Mouse (Mus musculus) stomach, postnatal 0 days (tissue): ENCODE data around the gene Cux2. TPM values are rescaled to one million over a fixed set of nuclear protein-coding genes. Genes with fewer than 3 reads are reported as not detected.

Experiments
- ATAC-seq: fragments of 200-750 bp; cut with Nextera tagmentation; 2 replicates; pipeline ENCODE4 v1.8.0; 2017; ENCODE audit not compliant: low FRiP score, low TSS enrichment
- DNase-seq: peaks from one replicate; pipeline ENCODE4 v3.0.0-alpha.2; 2016; ENCODE audit warnings: low spot score
- H3K27ac ChIP-seq: fragments of 300-500 bp; sonication (generic); replicated peaks from 2 replicates; pipeline ENCODE4 v1.5.1; 2014; ENCODE audit warnings: mild to moderate bottlenecking, control low read depth
- H3K27me3 ChIP-seq: fragments of 300-500 bp; sonication (generic); 2 replicates; pipeline ENCODE4 v1.6.1; 2014; ENCODE audit warnings: low read length; ENCODE audit not compliant: control insufficient read depth, insufficient read depth
- H3K36me3 ChIP-seq: fragments of 300-500 bp; sonication (generic); 2 replicates; pipeline ENCODE4 v1.6.1; 2014; ENCODE audit warnings: low read length, mixed read lengths; ENCODE audit not compliant: control insufficient read depth, insufficient read depth
- H3K4me1 ChIP-seq: fragments of 300-500 bp; sonication (generic); replicated peaks from 2 replicates; pipeline ENCODE4 v1.6.1; 2014; ENCODE audit warnings: antibody characterized with exemption; ENCODE audit not compliant: control insufficient read depth, insufficient read depth
- H3K4me2 ChIP-seq: fragments of 300-500 bp; sonication (generic); replicated peaks from 2 replicates; pipeline ENCODE4 v1.6.1; 2014; ENCODE audit warnings: low read depth, mild to moderate bottlenecking, control low read depth, moderate library complexity
- H3K4me3 ChIP-seq: fragments of 300-500 bp; sonication (generic); 2 replicates; pipeline ENCODE4 v1.5.1; 2014; ENCODE audit warnings: low read depth, low read length, control low read depth
- H3K9ac ChIP-seq: fragments of 300-500 bp; sonication (generic); 2 replicates; pipeline ENCODE4 v1.6.1; 2014; ENCODE audit warnings: mild to moderate bottlenecking, low read length, control low read depth, mixed read lengths
- H3K9me3 ChIP-seq: fragments of 300-500 bp; sonication (generic); 2 replicates; pipeline ENCODE4 v1.6.1; 2016; ENCODE audit warnings: low read length; ENCODE audit not compliant: control insufficient read depth
- CTCF ChIP-seq: IDR thresholded peaks from 2 replicates; pipeline ENCODE4 v1.5.1; 2016; ENCODE audit warnings: antibody characterized with exemption, low read depth, mild to moderate bottlenecking, moderate library complexity
- EP300 ChIP-seq: optimal IDR thresholded peaks from 2 replicates; pipeline ENCODE3; 2016; ENCODE audit warnings: antibody characterized with exemption
- WGBS: fragments of 180-500 bp; shearing (Covaris S2); extraction: QIAGEN DNeasy Blood & Tissue Kit; methylation state at CpG from one replicate; pipeline ENCODE4 v1.1.7; 2014; 5-methylcytosine and 5-hydroxymethylcytosine counted together
- polyA plus RNA-seq: library from polyadenylated mRNA; unstranded; fragments of >200 nt; fragmentation: Nextera tagmentation; extraction: Ambion mirVana; gene quantifications from 2 replicates; pipeline ENCODE4 v1.2.1, GENCODE M21; 2015

Gene Cux2
- polyA plus RNA-seq, 1 experiment from 2014 or later = 1.2 TPM

- Histone ChIP-seq H3K27me3 (no peaks in the 10 kb centered on the region), H3K4me3 (no peak overlapping the region), H3K9ac (no peak overlapping the region), H3K4me1 (no peaks in the 10 kb centered on the region), H3K9me3 (no peaks in the 10 kb centered on the region), H3K4me2 (no peak overlapping the region), H3K36me3 (no peaks in the 10 kb centered on the region), H3K27ac (no peak overlapping the region)
- DNase-seq = peak; percentile 72
- peak; percentile 50; the same call in 1 of the 2 replicates for ATAC-seq
- TF ChIP-seq EP300 = no peak
- TF ChIP-seq CTCF = peak; percentile 76
- WGBS = 58% methylated on average over 10 of the region's 10 CpGs
Measured at GRCm38 (mm10) chr5:121998981-121999795, 50.7 kb downstream of the Cux2 start.

- no peaks in the 10 kb centered on the region for H3K27me3 ChIP-seq
- no peak overlapping the region for H3K4me2 ChIP-seq
- H3K9me3 ChIP-seq = no peaks in the 10 kb centered on the region
- no peak overlapping the region for H3K27ac ChIP-seq
- DNase-seq (no peak), ATAC-seq (no peak)
- TF ChIP-seq EP300 (no peak), CTCF (no peak)
- 80% methylated on average over 7 of the region's 7 CpGs for WGBS
- no peak overlapping the region for H3K9ac ChIP-seq
- no peak overlapping the region for H3K4me3 ChIP-seq
- no peaks in the 10 kb centered on the region for H3K36me3 ChIP-seq
- H3K4me1 ChIP-seq = no peaks in the 10 kb centered on the region
Measured at GRCm38 (mm10) chr5:121998281-121998680, 51.6 kb downstream of the Cux2 start.

- 56% methylated on average over 6 of the region's 6 CpGs for WGBS
- H3K27me3 ChIP-seq = no peaks in the 10 kb centered on the region
- no peak overlapping the region for H3K4me3 ChIP-seq
- H3K9ac ChIP-seq = no peak overlapping the region
- H3K9me3 ChIP-seq = no peaks in the 10 kb centered on the region
- H3K27ac ChIP-seq = no peak overlapping the region
- no peak overlapping the region for H3K4me2 ChIP-seq
- DNase-seq (no peak), ATAC-seq (no peak)
- no peaks in the 10 kb centered on the region for H3K4me1 ChIP-seq
- H3K36me3 ChIP-seq = no peaks in the 10 kb centered on the region
- no peak for TF ChIP-seq EP300
- TF ChIP-seq CTCF = no peak
Measured at GRCm38 (mm10) chr5:121996701-121997100, 53.2 kb downstream of the Cux2 start.

- Histone ChIP-seq H3K4me3 (no peak overlapping the region), H3K4me2 (no peak overlapping the region), H3K27me3 (no peaks in the 10 kb centered on the region), H3K27ac (no peak overlapping the region), H3K9ac (no peak overlapping the region), H3K36me3 (no peaks in the 10 kb centered on the region), H3K9me3 (no peaks in the 10 kb centered on the region), H3K4me1 (no peaks in the 10 kb centered on the region)
- no peak for DNase-seq
- TF ChIP-seq CTCF (no peak), EP300 (no peak)
- 61% methylated on average over 12 of the region's 12 CpGs for WGBS
- no peak for ATAC-seq
Measured at GRCm38 (mm10) chr5:121994808-121995207, 55.1 kb downstream of the Cux2 start.

- no peaks in the 10 kb centered on the region for H3K4me1 ChIP-seq
- no peaks in the 10 kb centered on the region for H3K9me3 ChIP-seq
- H3K36me3 ChIP-seq = no peaks in the 10 kb centered on the region
- no peak for DNase-seq
- H3K4me2 ChIP-seq = no peak overlapping the region
- no peak overlapping the region for H3K27ac ChIP-seq
- ATAC-seq = no peak
- no peaks in the 10 kb centered on the region for H3K27me3 ChIP-seq
- TF ChIP-seq CTCF (no peak), EP300 (no peak)
- no peak overlapping the region for H3K4me3 ChIP-seq
- WGBS = 41% methylated on average over 6 of the region's 6 CpGs
- no peak overlapping the region for H3K9ac ChIP-seq
Measured at GRCm38 (mm10) chr5:121991914-121992313, 58.0 kb downstream of the Cux2 start.

- no peak for DNase-seq
- Histone ChIP-seq H3K27me3 (no peaks in the 10 kb centered on the region), H3K9me3 (no peaks in the 10 kb centered on the region), H3K4me3 (no peak overlapping the region), H3K4me2 (no peak overlapping the region), H3K4me1 (no peaks in the 10 kb centered on the region; the same call in 1 of the 2 replicates), H3K9ac (no peak overlapping the region), H3K36me3 (no peaks in the 10 kb centered on the region), H3K27ac (no peak overlapping the region)
- TF ChIP-seq EP300 (no peak), CTCF (no peak)
- ATAC-seq = no peak
- WGBS = 45% methylated on average over 9 of the region's 9 CpGs
Measured at GRCm38 (mm10) chr5:121985855-121986254, 64.0 kb downstream of the Cux2 start.
